Mouse (Mus musculus) midbrain, postnatal 0 days (tissue): ENCODE measurements at regions not wholly inside any gene's neighbourhood (a gene's known extent, or its start where the extent isn't known, plus 50 kb on each side); places are given as distances from the start of the nearest gene placed in this dataset.

ENCODE experiments used
- ATAC-seq: fragments of 200-750 bp; cut with Nextera tagmentation; 2 replicates; pipeline ENCODE4 v1.8.0; 2017; ENCODE audit warnings: moderate number of reproducible peaks, mild to moderate bottlenecking, moderate TSS enrichment, moderate library complexity; ENCODE audit not compliant: low FRiP score
- DNase-seq: peaks from one replicate; pipeline ENCODE4 v3.0.0-alpha.2; 2015; ENCODE audit warnings: low spot score
- H3K27ac ChIP-seq: fragments of 300-500 bp; sonication (generic); 2 replicates; pipeline ENCODE4 v1.5.1; 2014; ENCODE audit warnings: low read depth, mild to moderate bottlenecking, low read length, mixed read lengths
- H3K27me3 ChIP-seq: fragments of 300-500 bp; sonication (generic); 2 replicates; pipeline ENCODE4 v1.6.1; 2014; ENCODE audit warnings: low read length, control low read depth, mixed read lengths; ENCODE audit not compliant: insufficient read depth
- H3K36me3 ChIP-seq: fragments of 300-500 bp; sonication (generic); 2 replicates; pipeline ENCODE4 v1.6.1; 2014; ENCODE audit warnings: low read length, control low read depth, mixed read lengths; ENCODE audit not compliant: insufficient read depth
- H3K4me1 ChIP-seq: fragments of 300-500 bp; sonication (generic); 2 replicates; pipeline ENCODE4 v1.6.1; 2014; ENCODE audit warnings: mild to moderate bottlenecking, control low read depth, antibody characterized with exemption, low read length, mixed read lengths; ENCODE audit not compliant: insufficient read depth
- H3K4me2 ChIP-seq: fragments of 300-500 bp; sonication (generic); 2 replicates; pipeline ENCODE4 v1.6.1; 2014; ENCODE audit warnings: low read depth, mild to moderate bottlenecking, low read length, mixed read lengths; ENCODE audit not compliant: poor library complexity, severe bottlenecking
- H3K4me3 ChIP-seq: fragments of 300-500 bp; sonication (generic); 2 replicates; pipeline ENCODE4 v1.5.1; 2014; ENCODE audit warnings: low read depth, mild to moderate bottlenecking, low read length, moderate library complexity
- H3K9ac ChIP-seq: fragments of 300-500 bp; sonication (generic); replicated peaks from 2 replicates; pipeline ENCODE4 v1.6.1; 2014; ENCODE audit warnings: mild to moderate bottlenecking, low read length, moderate library complexity, mixed read lengths; ENCODE audit not compliant: poor library complexity, severe bottlenecking
- H3K9me3 ChIP-seq: fragments of 300-500 bp; sonication (generic); 2 replicates; pipeline ENCODE4 v1.6.1; 2016; ENCODE audit warnings: low read length, control low read depth
- CTCF ChIP-seq: IDR thresholded peaks from 2 replicates; pipeline ENCODE4 v1.5.1; 2016; ENCODE audit warnings: antibody characterized with exemption, mild to moderate bottlenecking

- Histone ChIP-seq H3K36me3 (no peaks in the 10 kb centered on the region), H3K27ac (no peak overlapping the region)
Measured at GRCm38 (mm10) chr1:113823493-113823892, 1861.1 kb upstream of the Cntnap5a start.

GRCm38 (mm10) chr1:113852481-113852880 is 1832.1 kb upstream of the Cntnap5a start:
- no peak for TF ChIP-seq CTCF
- Histone ChIP-seq H3K4me2 (no peak overlapping the region), H3K36me3 (no peaks in the 10 kb centered on the region), H3K9ac (no peak overlapping the region), H3K9me3 (no peaks in the 10 kb centered on the region), H3K27ac (no peak overlapping the region), H3K4me1 (no peaks in the 10 kb centered on the region), H3K4me3 (no peak overlapping the region), H3K27me3 (no peaks in the 10 kb centered on the region)
- ATAC-seq, result no peak
- no peak for DNase-seq

More at GRCm38 (mm10) chr1:113823493-113823892, 1861.1 kb upstream of the Cntnap5a start:
- H3K9me3 ChIP-seq, result no peaks in the 10 kb centered on the region
- TF ChIP-seq CTCF, result no peak
- ATAC-seq (no peak), DNase-seq (peak; percentile 70)
- H3K4me1 ChIP-seq, result no peaks in the 10 kb centered on the region
- no peak overlapping the region for H3K4me3 ChIP-seq
- no peak overlapping the region for H3K9ac ChIP-seq
- no peak overlapping the region for H3K4me2 ChIP-seq
- H3K27me3 ChIP-seq, result no peaks in the 10 kb centered on the region
